ENCODE assay signal across 13 mouse cellular contexts in the genomic region with DNA sequence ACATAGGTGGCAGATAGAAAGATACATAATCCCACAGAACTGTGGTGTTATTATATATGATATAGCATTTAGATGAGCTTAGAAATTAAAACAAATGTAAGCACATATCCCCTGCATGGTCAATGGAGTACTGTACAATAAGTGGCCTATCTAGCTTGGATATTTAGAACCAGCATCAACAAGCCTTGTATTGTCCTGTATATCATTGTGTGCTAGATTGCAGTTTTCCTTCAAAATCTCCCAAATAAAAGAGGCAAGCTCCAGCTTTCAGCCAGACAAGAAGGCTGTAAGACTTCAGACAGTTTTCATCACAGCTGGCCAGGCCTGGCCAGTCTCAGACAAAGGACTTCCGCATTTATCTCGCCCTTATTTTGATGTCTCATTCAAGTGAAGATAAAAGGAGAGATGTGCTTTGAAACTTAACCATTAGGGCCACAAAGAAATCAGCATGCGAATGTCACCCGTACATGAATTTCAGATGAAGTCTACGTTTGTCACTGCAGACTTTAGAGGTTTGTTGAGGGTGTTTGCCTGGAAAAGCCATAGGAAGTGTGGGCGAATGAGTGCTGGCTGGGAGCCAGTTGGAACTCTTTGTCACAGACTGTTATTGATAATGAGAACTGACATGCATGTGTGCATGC.
DNase-seq lines count a peak whose midpoint lies in the region; ATAC-seq and TF ChIP-seq lines count a peak whose summit lies in the region.
"Had no signal": no experiment of that assay in that cellular context is flagged by ENCODE, and none has a peak within 500 bp of the region (broad histone marks: within the 10 kb centered on the region; RNA-seq: fewer than 3 reads in every experiment).

No protein-coding gene starts in this region.

- whole genome bisulfite sequencing in heart, embryonic 12.5 days = 31% methylated on average over 6 of the region's 6 CpGs
- 52% methylated on average over 6 of the region's 6 CpGs for WGBS in lung, adult 2 months
- WGBS in intestine, embryonic 16.5 days = 77% methylated on average over 6 of the region's 6 CpGs

- TF ChIP-seq POLR2A in lung, adult 2 months (IDR thresholded peaks at IDR 0.05; ENCODE audit: borderline replicate concordance, extremely low read depth, low read depth, low read length) = no peak

- H3K9ac ChIP-seq in heart, embryonic 12.5 days = no peak overlapping the region
- no peak overlapping the region for H3K9ac ChIP-seq in intestine, embryonic 16.5 days (ENCODE audit: low read depth, low read length)
- H3K9ac ChIP-seq: limb, embryonic 12.5 days had no signal

- peaks cover 6% of the 10 kb centered on the region for H3K4me1 ChIP-seq in heart, embryonic 12.5 days (replicated peaks)
- H3K4me1 ChIP-seq in lung, adult 2 months (ENCODE audit: control insufficient read depth, insufficient read depth, low read length) = no peaks in the 10 kb centered on the region
- H3K4me1 ChIP-seq in intestine, embryonic 16.5 days (ENCODE audit: control insufficient read depth, insufficient read depth, low read length) = no peaks in the 10 kb centered on the region
- H3K4me1 ChIP-seq: limb, embryonic 12.5 days had no signal

- H3K9me3 ChIP-seq in heart, embryonic 12.5 days (replicated peaks) = no peaks in the 10 kb centered on the region
- H3K9me3 ChIP-seq in intestine, embryonic 16.5 days (ENCODE audit: control insufficient read depth, low read length) = no peaks in the 10 kb centered on the region
- H3K9me3 ChIP-seq: limb, embryonic 12.5 days had no signal

- TF ChIP-seq CTCF in layer of hippocampus, adult 2 months (conservative IDR thresholded peaks at IDR 0.05) = no peak
- TF ChIP-seq CTCF in lung, adult 2 months (IDR thresholded peaks at IDR 0.05; ENCODE audit: insufficient read depth, low read length) = no peak
- TF ChIP-seq CTCF in left cerebral cortex, adult 2 months (IDR thresholded peaks at IDR 0.05) = no peak

- H3K27me3 ChIP-seq in heart, embryonic 12.5 days (replicated peaks) = no peaks in the 10 kb centered on the region
- no peaks in the 10 kb centered on the region for H3K27me3 ChIP-seq in intestine, embryonic 16.5 days (replicated peaks; ENCODE audit: control insufficient read depth, insufficient read depth, low read length)
- H3K27me3 ChIP-seq: limb, embryonic 12.5 days had no signal

- peak; percentile 8 to 12 for DNase-seq in layer of hippocampus, adult 2 months (ENCODE audit: low spot score in 2 of 2)
- no peak for DNase-seq in layer of hippocampus, adult 9-11 months
- peak; percentile 12 for DNase-seq in brain, adult 2 months (ENCODE audit: low read depth, low spot score)
- no peak for DNase-seq in lung, adult 2 months
- DNase-seq in left cerebral cortex, adult 2 months (ENCODE audit: extremely low spot score in 1 of 2, low spot score in 2 of 2) = no peak
- DNase-seq: cerebellum, postnatal 36 days; kidney, adult 18-20 months; right cerebral cortex, adult 18-20 months had no signal

- H3K27ac ChIP-seq in layer of hippocampus, adult 2 months = no peak overlapping the region
- H3K27ac ChIP-seq in heart, embryonic 12.5 days (ENCODE audit: poor library complexity, severe bottlenecking) = peak overlapping the region; percentile 13; the same call in 1 of the 2 replicates
- no peak overlapping the region for H3K27ac ChIP-seq in intestine, embryonic 16.5 days (ENCODE audit: low read length)
- no peak overlapping the region for H3K27ac ChIP-seq in left cerebral cortex, adult 2 months
- H3K27ac ChIP-seq: limb, embryonic 12.5 days; macrophage had no signal

- no peaks in the 10 kb centered on the region for H3K36me3 ChIP-seq in heart, embryonic 12.5 days
- H3K36me3 ChIP-seq in intestine, embryonic 16.5 days (ENCODE audit: control insufficient read depth, insufficient read depth, low read length) = no peaks in the 10 kb centered on the region
- H3K36me3 ChIP-seq: limb, embryonic 12.5 days had no signal

- no peak overlapping the region for H3K4me2 ChIP-seq in heart, embryonic 12.5 days
- no peak overlapping the region for H3K4me2 ChIP-seq in intestine, embryonic 16.5 days (ENCODE audit: low read depth, low read length)
- H3K4me2 ChIP-seq: limb, embryonic 12.5 days had no signal

- H3K4me3 ChIP-seq in layer of hippocampus, adult 2 months = no peak overlapping the region
- H3K4me3 ChIP-seq in heart, embryonic 12.5 days = no peak overlapping the region
- no peak overlapping the region for H3K4me3 ChIP-seq in lung, adult 2 months (replicated peaks; ENCODE audit: extremely low read depth, low read depth, low read length)
- H3K4me3 ChIP-seq in intestine, embryonic 16.5 days (ENCODE audit: low read length) = no peak overlapping the region
- no peak overlapping the region for H3K4me3 ChIP-seq in left cerebral cortex, adult 2 months
- H3K4me3 ChIP-seq: limb, embryonic 12.5 days had no signal

- intact Hi-C loops in left cerebral cortex, adult 2 months (cut with DNase I) = no loop called here

- ATAC-seq in heart, embryonic 12.5 days (ENCODE audit: insufficient number of reproducible peaks, low FRiP score) = no peak
- ATAC-seq in megakaryocyte, adult 5-6 weeks (ENCODE audit: poor library complexity, severe bottlenecking) = peak; percentile 35; the same call in 1 of the 2 replicates
- ATAC-seq in intestine, embryonic 16.5 days = no peak

Comparison
In these comparisons a context has a peak if more than half of its experiments do, and no peak if none do; other contexts are left out.
1. DNase-seq: peak in layer of hippocampus, adult 2 months (2 of 2) and brain, adult 2 months (single experiment); none in layer of hippocampus, adult 9-11 months (single experiment), lung, adult 2 months (single experiment) and left cerebral cortex, adult 2 months (0 of 2).